Mouse (Mus musculus) MEL (cell line): ENCODE results near the gene Gm1673. TPM values are rescaled to one million over a fixed set of nuclear protein-coding genes. Genes with fewer than 3 reads are reported as not detected.
A peak's percentile ranks its signal among the peaks of the same experiment; 100 is the strongest.

ENCODE experiments used
- DNase-seq: peaks from one replicate; pipeline ENCODE4 v3.0.0; 2011; ENCODE audit warnings: low read depth, low spot score
- H3K27ac ChIP-seq: 2 replicates; pipeline ENCODE4 v1.5.1; 2012; ENCODE audit warnings: low read depth, mild to moderate bottlenecking, control low read depth, low read length, moderate library complexity; ENCODE audit not compliant: control insufficient read depth
- H3K27me3 ChIP-seq, 2 experiments: fragments of 150-350 bp in 1 of 2; sonication (generic) in 1 of 2; 2 replicates each; pipeline ENCODE4 v1.6.1; 2012; ENCODE audit warnings: low read length in 2 of 2, mild to moderate bottlenecking in 2 of 2, improper control_type of control experiment in 1 of 2, moderate library complexity in 1 of 2; ENCODE audit not compliant: insufficient read depth in 2 of 2, control insufficient read depth in 1 of 2
- H3K36me3 ChIP-seq, 2 experiments: 2 replicates each; pipeline ENCODE4 v1.6.1; 2012 to 2014; ENCODE audit warnings: low read length in 2 of 2, improper control_type of control experiment in 1 of 2, inconsistent platforms in 1 of 2, mild to moderate bottlenecking in 1 of 2; ENCODE audit not compliant: insufficient read depth in 2 of 2, control insufficient read depth in 1 of 2
- H3K4me1 ChIP-seq, 2 experiments: fragments of 150-350 bp in 1 of 2; sonication (generic) in 1 of 2; 2 replicates each; pipeline ENCODE4 v1.6.1; 2012; ENCODE audit warnings: low read length in 2 of 2, improper control_type of control experiment in 1 of 2, mild to moderate bottlenecking in 1 of 2; ENCODE audit not compliant: insufficient read depth in 2 of 2, control insufficient read depth in 1 of 2
- H3K4me3 ChIP-seq, 2 experiments: fragments of 150-350 bp in 1 of 2; sonication (generic) in 1 of 2; 2 replicates each; pipeline ENCODE4 v1.5.1; 2012; ENCODE audit warnings: low read depth in 2 of 2, low read length in 2 of 2, mild to moderate bottlenecking in 2 of 2, moderate library complexity in 2 of 2, control low read depth in 1 of 2, improper control_type of control experiment in 1 of 2; ENCODE audit not compliant: control insufficient read depth in 1 of 2, insufficient read depth in 1 of 2
- H3K79me2 ChIP-seq: 2 replicates; pipeline ENCODE4 v1.6.1; 2012; ENCODE audit warnings: mild to moderate bottlenecking, low read length, moderate library complexity; ENCODE audit not compliant: control insufficient read depth, poor library complexity, insufficient read depth
- H3K9ac ChIP-seq: 2 replicates; pipeline ENCODE4 v1.6.1; 2012; ENCODE audit warnings: low read depth, mild to moderate bottlenecking, control low read depth, low read length, moderate library complexity; ENCODE audit not compliant: control insufficient read depth, poor library complexity, severe bottlenecking
- H3K9me3 ChIP-seq: fragments of 150-350 bp; sonication (generic); replicated peaks from 2 replicates; pipeline ENCODE4 v1.6.1; 2012; ENCODE audit warnings: mild to moderate bottlenecking, low read length, improper control_type of control experiment, moderate library complexity; ENCODE audit not compliant: insufficient read depth
- BHLHE40 ChIP-seq: IDR thresholded peaks from 2 replicates; pipeline ENCODE4 v1.6.1; 2012; ENCODE audit warnings: low read depth, mild to moderate bottlenecking, inconsistent platforms, low read length, improper control_type of control experiment, borderline replicate concordance
- CHD1 ChIP-seq: IDR thresholded peaks from 2 replicates; pipeline ENCODE4 v1.6.1; 2012; ENCODE audit warnings: low read depth, mild to moderate bottlenecking, inconsistent platforms, low read length, improper control_type of control experiment
- CTCF ChIP-seq, 3 experiments: IDR thresholded peaks in 2 of 3; conservative IDR thresholded peaks in 1 of 3; 2 replicates each; pipeline ENCODE4 v1.5.1; 2011 to 2012; ENCODE audit warnings: low read length in 3 of 3, low read depth in 2 of 3, mild to moderate bottlenecking in 2 of 3, improper control_type of control experiment in 1 of 3, inconsistent platforms in 1 of 3, mixed read lengths in 1 of 3, moderate library complexity in 1 of 3; ENCODE audit not compliant: control insufficient read depth in 1 of 3, insufficient read depth in 1 of 3, poor library complexity in 1 of 3, severe bottlenecking in 1 of 3
- E2F4 ChIP-seq: IDR thresholded peaks from 2 replicates; pipeline ENCODE4 v1.6.1; 2011; ENCODE audit warnings: low read depth, low read length, improper control_type of control experiment, borderline replicate concordance
- ELF1 ChIP-seq: IDR thresholded peaks from 2 replicates; pipeline ENCODE4 v1.6.1; 2014; ENCODE audit warnings: low read depth, mild to moderate bottlenecking, inconsistent platforms, low read length, improper control_type of control experiment, moderate library complexity
- EP300 ChIP-seq, 2 experiments: IDR thresholded peaks; 2 replicates each; pipeline ENCODE4 v1.6.1; 2011; ENCODE audit warnings: improper control_type of control experiment in 2 of 2, low read length in 2 of 2, low read depth in 1 of 2, mild to moderate bottlenecking in 1 of 2
- ETS1 ChIP-seq: IDR thresholded peaks from 2 replicates; pipeline ENCODE4 v1.6.1; 2012; ENCODE audit warnings: low read depth, mild to moderate bottlenecking, inconsistent platforms, low read length, improper control_type of control experiment, moderate library complexity
- GABPA ChIP-seq: IDR thresholded peaks from 2 replicates; pipeline ENCODE4 v1.6.1; 2012; ENCODE audit warnings: low read depth, mild to moderate bottlenecking, inconsistent platforms, low read length, improper control_type of control experiment, moderate library complexity
- GATA1 ChIP-seq: IDR thresholded peaks from 2 replicates; pipeline ENCODE4 v1.6.1; 2011; ENCODE audit warnings: low read depth, low read length, improper control_type of control experiment
- HCFC1 ChIP-seq: IDR thresholded peaks from 2 replicates; pipeline ENCODE4 v1.6.1; 2012; ENCODE audit warnings: low read depth, mild to moderate bottlenecking, inconsistent platforms, low read length, improper control_type of control experiment, moderate library complexity
- JUND ChIP-seq: IDR thresholded peaks from 2 replicates; pipeline ENCODE4 v1.6.1; 2011; ENCODE audit warnings: low read depth, mild to moderate bottlenecking, improper control_type of control experiment, low read length
- KAT2A ChIP-seq: conservative IDR thresholded peaks from 2 replicates; pipeline ENCODE4 v1.6.1; 2012; ENCODE audit warnings: low read depth, low read length, improper control_type of control experiment, inconsistent platforms
- MAX ChIP-seq: IDR thresholded peaks from 2 replicates; pipeline ENCODE4 v1.6.1; 2011; ENCODE audit warnings: low read length, improper control_type of control experiment
- MAZ ChIP-seq: IDR thresholded peaks from 2 replicates; pipeline ENCODE4 v1.6.1; 2012; ENCODE audit warnings: low read depth, mild to moderate bottlenecking, inconsistent platforms, low read length, improper control_type of control experiment
- MEF2A ChIP-seq: IDR thresholded peaks from 2 replicates; pipeline ENCODE4 v1.6.1; 2014; ENCODE audit warnings: low read depth, mild to moderate bottlenecking, inconsistent platforms, low read length, improper control_type of control experiment; ENCODE audit not compliant: poor library complexity, insufficient replicate concordance, severe bottlenecking; ENCODE audit errors: extremely low read depth
- MXI1 ChIP-seq: IDR thresholded peaks from 2 replicates; pipeline ENCODE4 v1.6.1; 2011; ENCODE audit warnings: mild to moderate bottlenecking, low read depth, low read length, improper control_type of control experiment
- MYB ChIP-seq: IDR thresholded peaks from 2 replicates; pipeline ENCODE4 v1.6.1; 2011; ENCODE audit warnings: mild to moderate bottlenecking, low read depth, low read length, improper control_type of control experiment
- MYC ChIP-seq: IDR thresholded peaks from 2 replicates; pipeline ENCODE4 v1.6.1; 2011; ENCODE audit warnings: low read depth, mild to moderate bottlenecking, low read length, improper control_type of control experiment, moderate library complexity
- NELFE ChIP-seq: IDR thresholded peaks from 2 replicates; pipeline ENCODE4 v1.6.1; 2011; ENCODE audit warnings: low read depth, low read length, improper control_type of control experiment
- NRF1 ChIP-seq: IDR thresholded peaks from 2 replicates; pipeline ENCODE4 v1.6.1; 2014; ENCODE audit warnings: low read depth, mild to moderate bottlenecking, inconsistent platforms, low read length, improper control_type of control experiment, moderate library complexity; ENCODE audit not compliant: poor library complexity, insufficient read depth, severe bottlenecking
- POLR2A ChIP-seq, 2 experiments: IDR thresholded peaks; 2 replicates each; pipeline ENCODE4 v1.6.1; 2011 to 2012; ENCODE audit warnings: low read length in 2 of 2, mild to moderate bottlenecking in 2 of 2, control low read depth in 1 of 2, improper control_type of control experiment in 1 of 2, low read depth in 1 of 2, moderate library complexity in 1 of 2; ENCODE audit not compliant: control insufficient read depth in 1 of 2, insufficient read depth in 1 of 2, poor library complexity in 1 of 2
- POLR2AphosphoS2 ChIP-seq: IDR thresholded peaks from 2 replicates; pipeline ENCODE4 v1.6.1; 2011; ENCODE audit warnings: low read length, improper control_type of control experiment
- RAD21 ChIP-seq: IDR thresholded peaks from 2 replicates; pipeline ENCODE4 v1.6.1; 2011; ENCODE audit warnings: mild to moderate bottlenecking, low read depth, low read length, improper control_type of control experiment
- RCOR1 ChIP-seq: IDR thresholded peaks from 2 replicates; pipeline ENCODE4 v1.6.1; 2012; ENCODE audit warnings: low read depth, mild to moderate bottlenecking, inconsistent platforms, low read length, improper control_type of control experiment
- SIN3A ChIP-seq: IDR thresholded peaks from 2 replicates; pipeline ENCODE4 v1.6.1; 2012; ENCODE audit warnings: low read length, improper control_type of control experiment, inconsistent platforms
- SMC3 ChIP-seq: IDR thresholded peaks from 2 replicates; pipeline ENCODE4 v1.6.1; 2011; ENCODE audit warnings: low read depth, low read length, improper control_type of control experiment
- TAL1 ChIP-seq: IDR thresholded peaks from 2 replicates; pipeline ENCODE4 v1.6.1; 2012; ENCODE audit warnings: mild to moderate bottlenecking, inconsistent platforms, low read length, moderate library complexity, mixed read lengths
- TBP ChIP-seq: IDR thresholded peaks from 2 replicates; pipeline ENCODE4 v1.8.0; 2011; ENCODE audit warnings: low read depth, low read length, improper control_type of control experiment
- TCF12 ChIP-seq: IDR thresholded peaks from 2 replicates; pipeline ENCODE4 v1.6.1; 2014; ENCODE audit warnings: low read depth, mild to moderate bottlenecking, inconsistent platforms, low read length, improper control_type of control experiment, moderate library complexity
- USF1 ChIP-seq: IDR thresholded peaks from 2 replicates; pipeline ENCODE4 v1.6.1; 2014; ENCODE audit warnings: low read depth, mild to moderate bottlenecking, inconsistent platforms, low read length, improper control_type of control experiment, moderate library complexity
- USF2 ChIP-seq, 2 experiments: IDR thresholded peaks; 2 replicates each; pipeline ENCODE4 v1.6.1; 2011 to 2012; ENCODE audit warnings: improper control_type of control experiment in 2 of 2, low read length in 2 of 2, borderline replicate concordance in 1 of 2, inconsistent platforms in 1 of 2, low read depth in 1 of 2, mild to moderate bottlenecking in 1 of 2; ENCODE audit not compliant: insufficient read depth in 1 of 2
- ZKSCAN1 ChIP-seq: IDR thresholded peaks from 2 replicates; pipeline ENCODE4 v1.6.1; 2012; ENCODE audit warnings: low read depth, mild to moderate bottlenecking, inconsistent platforms, low read length, improper control_type of control experiment, moderate library complexity
- ZMIZ1 ChIP-seq: IDR thresholded peaks from 2 replicates; pipeline ENCODE4 v1.6.1; 2012; ENCODE audit warnings: low read depth, mild to moderate bottlenecking, inconsistent platforms, low read length, improper control_type of control experiment, moderate library complexity
- ZNF384 ChIP-seq: IDR thresholded peaks from 2 replicates; pipeline ENCODE4 v1.6.1; 2012; ENCODE audit warnings: low read depth, mild to moderate bottlenecking, inconsistent platforms, low read length, improper control_type of control experiment
- polyA plus RNA-seq, 2 experiments: library from polyadenylated mRNA; stranded (reverse) in 1 of 2; unstranded in 1 of 2; fragments of >175 nt in 1 of 2; fragments of >200 nt in 1 of 2; gene quantifications; 2 replicates each; pipeline versions ENCODE4 v1.2.1 to v1.2.4; 2012; ENCODE audit warnings: low replicate concordance in 2 of 2, low read depth in 1 of 2; ENCODE audit not compliant: insufficient read length in 2 of 2, insufficient read depth in 1 of 2, missing spikeins in 1 of 2
- total RNA-seq: library from RNA; depleted of rRNA; stranded (reverse); fragments of 300-350 nt; gene quantifications from 2 replicates; pipeline ENCODE4 v1.2.3, GENCODE M21; 2012

The Gm1673 gene
- total and polyA plus RNA-seq, 3 experiments: not detected

- Histone ChIP-seq H3K27me3 (no peaks in the 10 kb centered on the region), H3K4me1 (peaks cover 16 to 21% of the 10 kb centered on the region in 2 experiments), H3K9ac (no peak overlapping the region), H3K4me3 (no peak overlapping the region), H3K27ac (no peak overlapping the region), H3K79me2 (peaks cover 32% of the 10 kb centered on the region), H3K36me3 (peaks cover 0 to 26% of the 10 kb centered on the region in 2 experiments; a peak in 3 of 4 replicates), H3K9me3 (no peaks in the 10 kb centered on the region)
- TF ChIP-seq POLR2A (IDR thresholded peaks at IDR 0.05; ENCODE audit: control insufficient read depth in 1 of 2, insufficient read depth in 1 of 2, low read depth in 1 of 2, low read length in 2 of 2, poor library complexity in 1 of 2) (no peak), USF2 (IDR thresholded peaks at IDR 0.05; ENCODE audit: borderline replicate concordance in 1 of 2, insufficient read depth in 1 of 2, low read depth in 1 of 2, low read length in 2 of 2) (no peak), MAX (peak; percentile 24; the same call in 1 of the 2 replicates), CHD1 (no peak), USF1 (peak; percentile 80), POLR2AphosphoS2 (no peak), TCF12 (no peak), JUND (no peak), GABPA (no peak), RCOR1 (no peak), NELFE (no peak), ZNF384 (no peak), BHLHE40 (no peak), RAD21 (no peak), ELF1 (no peak), SIN3A (no peak), TAL1 (no peak), MYB (no peak), EP300 (IDR thresholded peaks at IDR 0.05; ENCODE audit: low read depth in 1 of 2, low read length in 2 of 2) (no peak), KAT2A (no peak), ZMIZ1 (no peak), HCFC1 (no peak), GATA1 (no peak), MAZ (no peak), NRF1 (no peak), ZKSCAN1 (no peak), MEF2A (peak; percentile 77; the same call in 1 of the 2 replicates), SMC3 (no peak), ETS1 (peak; percentile 41; the same call in 1 of the 2 replicates), CTCF (IDR thresholded peaks at IDR 0.05 in 2 of 3, conservative IDR thresholded peaks at IDR 0.05 in 1 of 3; ENCODE audit: control insufficient read depth in 1 of 3, insufficient read depth in 1 of 3, low read depth in 2 of 3, low read length in 3 of 3, poor library complexity in 1 of 3, severe bottlenecking in 1 of 3) (no peak), E2F4 (no peak), MYC (no peak), TBP (no peak), MXI1 (no peak)
- DNase-seq: peak; percentile 55
These were observed 44.8 kb upstream of the Gm1673 start for GRCm38 (mm10) chr5:33938448-33938847.
